Mouse (Mus musculus) C2C12 (cell line): ENCODE data around the gene Gm9736. TPM values are rescaled to one million over a fixed set of nuclear protein-coding genes. Genes with fewer than 3 reads are reported as not detected.
"Not testable (repeated sequence)": the region's sequence is repeated elsewhere in the genome, so short reads cannot be mapped to it uniquely, and the experiment has no call there.

Source experiments
- H3K27me3 ChIP-seq: one replicate; pipeline ENCODE4 v1.6.1; 2011; ENCODE audit not compliant: control insufficient read depth, insufficient read depth, insufficient read length
- H3K36me3 ChIP-seq: one replicate; pipeline ENCODE4 v1.6.1; 2011; ENCODE audit not compliant: control insufficient read depth, insufficient read depth
- H3K4me3 ChIP-seq: one replicate; pipeline ENCODE4 v1.5.1; 2011; ENCODE audit warnings: mild to moderate bottlenecking, control low read depth; ENCODE audit not compliant: poor library complexity, insufficient read depth, severe bottlenecking
- H3K79me2 ChIP-seq: one replicate; pipeline ENCODE4 v1.6.1; 2011; ENCODE audit not compliant: control insufficient read depth, insufficient read depth
- H3K79me3 ChIP-seq: one replicate; pipeline ENCODE4 v1.6.1; 2011; ENCODE audit warnings: low read depth, control low read depth
- H3ac ChIP-seq: one replicate; pipeline ENCODE3; 2011; ENCODE audit warnings: low read depth; ENCODE audit not compliant: control insufficient read depth, insufficient read length
- CEBPB ChIP-seq: IDR thresholded peaks from one replicate; pipeline ENCODE4 v1.6.1; 2011; ENCODE audit warnings: low read depth, mild to moderate bottlenecking, control low read depth, moderate library complexity
- CTCF ChIP-seq: IDR thresholded peaks from one replicate; pipeline ENCODE4 v1.5.1; 2011; ENCODE audit not compliant: control insufficient read depth, insufficient read depth, insufficient read length
- FOSL1 ChIP-seq: IDR thresholded peaks from one replicate; pipeline ENCODE4 v1.8.0; 2011; ENCODE audit warnings: mild to moderate bottlenecking, low read length; ENCODE audit not compliant: poor library complexity, insufficient read depth, severe bottlenecking
- MAX ChIP-seq: IDR thresholded peaks from one replicate; pipeline ENCODE4 v1.6.1; 2011; ENCODE audit warnings: mild to moderate bottlenecking, control low read depth
- MYOD1 ChIP-seq: IDR thresholded peaks from one replicate; pipeline ENCODE4 v1.6.1; 2011; ENCODE audit warnings: low read depth; ENCODE audit not compliant: control insufficient read depth, insufficient read length
- MYOG ChIP-seq: IDR thresholded peaks from one replicate; pipeline ENCODE4 v1.6.1; 2011; ENCODE audit not compliant: control insufficient read depth, insufficient read length; ENCODE audit errors: extremely low read depth
- USF1 ChIP-seq: IDR thresholded peaks from one replicate; pipeline ENCODE4 v1.6.1; 2011; ENCODE audit warnings: low read depth, mild to moderate bottlenecking, control low read depth, moderate library complexity
- polyA plus RNA-seq: library from polyadenylated mRNA; unstranded; fragments of >200 nt; fragmentation: generic; extraction: Trizol; gene quantifications from one replicate; pipeline ENCODE4 v1.2.1, GENCODE M21; 2012; ENCODE audit warnings: missing spikeins

The Gm9736 gene
- polyA plus RNA-seq, 1 experiment: not detected

DNA sequence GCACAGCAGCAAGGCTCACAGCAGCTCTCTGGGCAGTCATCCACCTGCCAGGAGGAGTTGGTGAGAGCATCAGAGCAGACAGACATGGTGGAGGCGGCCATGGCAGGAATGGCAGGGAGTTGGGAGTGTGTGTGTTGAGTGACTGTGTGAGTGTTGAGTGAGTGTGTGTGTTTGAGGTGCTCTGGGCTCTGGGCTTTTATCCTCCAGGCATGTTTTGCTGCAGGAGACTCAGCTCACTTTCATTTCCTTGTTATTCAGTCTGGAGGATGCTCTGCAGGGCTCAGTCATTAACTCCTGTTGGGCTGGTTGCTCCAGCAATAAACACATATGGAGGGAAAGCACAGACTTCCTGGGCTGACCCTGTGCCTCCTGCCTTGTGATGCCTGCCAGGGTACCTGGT lies 25.7 kb upstream of the Gm9736 start, which contains the start of gene Gm7138:
Gene Gm7138 (minus strand): TSS at position 101 of the 400 bp plus-strand sequence.
- not testable (repeated sequence) for H3ac ChIP-seq, H3K36me3 ChIP-seq, H3K4me3 ChIP-seq, H3K79me3 ChIP-seq, H3K27me3 ChIP-seq, H3K79me2 ChIP-seq

DNA sequence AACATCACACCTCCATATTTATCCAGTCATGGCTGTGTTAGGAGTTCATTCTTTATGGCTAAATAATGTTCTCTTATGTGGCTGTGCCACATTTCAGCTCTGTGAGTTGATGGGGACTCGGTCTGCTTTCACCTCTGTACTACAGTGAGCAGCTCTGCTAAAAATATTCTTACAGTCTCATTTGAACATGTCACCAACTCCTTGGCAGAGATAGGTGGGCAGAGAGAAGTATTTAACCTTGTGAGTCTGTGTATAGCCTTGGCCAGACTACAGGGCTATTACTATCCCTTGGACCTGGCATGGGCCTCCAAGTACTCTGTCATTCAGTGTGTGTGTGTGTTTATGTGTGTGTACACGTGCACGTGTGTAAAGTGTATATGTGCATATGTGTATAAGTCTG lies 21.0 kb upstream of the Gm9736 start:
- not testable (repeated sequence) for H3K27me3 ChIP-seq, H3K79me2 ChIP-seq, H3K4me3 ChIP-seq, H3ac ChIP-seq, H3K36me3 ChIP-seq, H3K79me3 ChIP-seq

DNA sequence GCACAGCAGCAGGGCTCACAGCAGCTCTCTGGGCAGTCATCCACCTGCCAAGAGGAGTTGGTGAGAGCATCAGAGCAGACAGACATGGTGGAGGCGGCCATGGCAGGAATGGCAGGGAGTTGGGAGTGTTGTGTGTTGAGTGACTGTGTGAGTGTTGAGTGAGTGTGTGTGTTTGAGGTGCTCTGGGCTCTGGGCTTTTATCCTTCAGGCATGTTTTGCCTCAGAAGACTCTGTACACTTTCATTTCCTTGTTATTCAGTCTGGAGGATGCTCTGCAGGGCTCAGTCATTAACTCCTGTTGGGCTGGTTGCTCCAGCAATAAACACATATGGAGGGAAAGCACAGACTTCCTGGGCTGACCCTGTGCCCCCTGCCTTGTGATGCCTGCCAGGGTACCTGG lies 20.1 kb upstream of the Gm9736 start, which contains the start of gene Gm3238:
Gene Gm3238 (minus strand): TSS at position 101 of the 400 bp plus-strand sequence.
- H3K27me3 ChIP-seq: not testable (repeated sequence)

DNA sequence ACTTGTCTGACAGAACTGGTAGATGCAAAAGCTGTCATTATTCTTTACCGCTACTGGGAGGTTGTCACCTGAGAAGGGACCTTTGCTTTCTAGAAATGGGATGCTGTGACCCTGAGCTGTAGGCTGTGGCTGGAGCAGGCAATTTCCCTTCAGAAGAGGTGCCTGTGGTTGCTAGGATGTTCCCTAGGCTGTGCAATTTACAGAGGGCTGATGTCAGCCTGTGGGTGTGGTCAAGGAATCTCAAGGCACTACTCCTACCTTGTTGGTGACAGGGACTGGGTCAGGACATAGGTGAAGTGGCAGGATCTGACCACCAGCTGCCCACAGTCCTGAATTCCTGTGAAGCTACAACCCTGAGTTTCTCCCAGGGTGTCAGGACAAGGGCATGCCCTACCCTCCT lies 18.6 kb upstream of the Gm9736 start:
- TF ChIP-seq USF1: no peak
- no peak for TF ChIP-seq FOSL1
- no peak for TF ChIP-seq MYOD1
- TF ChIP-seq MAX: no peak
- TF ChIP-seq MYOG: no peak
- no peak for TF ChIP-seq CEBPB
- no peak for TF ChIP-seq CTCF
- H3K4me3 ChIP-seq: no peak overlapping the region

More for the DNA sequence above, 20.1 kb upstream of the Gm9736 start, which contains the start of gene Gm3238:
- not testable (repeated sequence) for H3K79me3 ChIP-seq, H3K79me2 ChIP-seq, H3K4me3 ChIP-seq, H3ac ChIP-seq, H3K36me3 ChIP-seq

DNA sequence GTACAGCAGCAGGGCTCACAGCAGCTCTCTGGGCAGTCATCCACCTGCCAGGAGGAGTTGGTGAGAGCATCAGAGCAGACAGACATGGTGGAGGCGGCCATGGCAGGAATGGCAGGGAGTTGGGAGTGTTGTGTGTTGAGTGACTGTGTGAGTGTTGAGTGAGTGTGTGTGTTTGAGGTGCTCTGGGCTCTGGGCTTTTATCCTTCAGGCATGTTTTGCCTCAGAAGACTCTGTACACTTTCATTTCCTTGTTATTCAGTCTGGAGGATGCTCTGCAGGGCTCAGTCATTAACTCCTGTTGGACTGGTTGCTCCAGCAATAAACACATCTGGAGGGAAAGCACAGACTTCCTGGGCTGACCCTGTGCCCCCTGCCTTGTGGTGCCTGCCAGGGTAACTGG lies 8.4 kb upstream of the Gm9736 start, which contains the start of gene Gm3233:
Gene Gm3233 (minus strand): TSS at position 101 of the 400 bp plus-strand sequence.
- H3K79me3 ChIP-seq, H3K36me3 ChIP-seq, H3K79me2 ChIP-seq, H3ac ChIP-seq, H3K27me3 ChIP-seq, H3K4me3 ChIP-seq: not testable (repeated sequence)

More for the DNA sequence above, 18.6 kb upstream of the Gm9736 start:
- Histone ChIP-seq H3K79me3 (no peaks in the 10 kb centered on the region), H3K27me3 (no peaks in the 10 kb centered on the region), H3K79me2 (no peaks in the 10 kb centered on the region), H3ac (no peak overlapping the region), H3K36me3 (no peaks in the 10 kb centered on the region)

DNA sequence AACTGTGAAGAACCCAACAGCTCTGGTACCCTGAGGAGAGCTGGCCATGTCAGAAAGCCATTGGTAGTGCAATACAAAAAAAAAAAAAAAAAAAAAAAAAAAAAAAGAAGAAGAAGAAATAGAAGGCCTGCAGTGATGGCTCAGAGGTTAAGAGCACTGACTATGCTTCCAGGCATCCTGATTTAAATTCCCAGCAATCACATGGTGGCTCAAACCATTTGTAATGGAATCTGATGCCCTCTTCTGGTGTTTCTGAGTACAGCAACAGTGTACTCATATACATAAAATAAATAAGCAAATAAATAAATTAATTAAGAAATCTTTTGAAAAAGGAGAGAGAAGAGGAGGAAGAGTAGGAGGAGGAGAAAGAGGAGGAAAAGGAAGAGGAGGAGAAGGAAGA lies 2.3 kb upstream of the Gm9736 start:
- TF ChIP-seq MYOG: no peak
- H3K27me3 ChIP-seq: no peaks in the 10 kb centered on the region
- no peak overlapping the region for H3ac ChIP-seq

DNA sequence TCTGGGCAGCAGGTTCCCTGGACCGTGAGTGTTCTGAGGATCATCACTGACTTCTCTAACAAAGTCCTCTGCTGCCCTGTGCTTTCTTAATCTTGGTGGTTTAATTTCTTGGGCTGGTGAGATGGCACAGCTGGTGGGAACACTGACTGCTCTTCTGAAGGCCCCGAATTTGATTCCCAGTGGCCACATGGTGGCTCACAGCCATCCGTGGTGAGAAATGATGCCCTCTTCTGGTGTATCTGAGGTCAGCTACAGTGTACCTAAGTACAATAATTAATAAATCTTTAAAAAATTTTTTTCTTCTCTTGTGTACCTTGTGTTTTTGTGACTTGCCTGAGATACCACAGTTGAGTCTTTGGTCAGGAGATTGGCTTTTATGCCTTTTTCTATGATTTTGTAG lies 1.2 kb upstream of the Gm9736 start:
- not testable (repeated sequence) for H3ac ChIP-seq, H3K79me3 ChIP-seq, H3K4me3 ChIP-seq, H3K79me2 ChIP-seq, H3K27me3 ChIP-seq, H3K36me3 ChIP-seq

More for the DNA sequence above, 2.3 kb upstream of the Gm9736 start:
- Histone ChIP-seq H3K79me3 (no peaks in the 10 kb centered on the region), H3K4me3 (no peak overlapping the region), H3K36me3 (no peaks in the 10 kb centered on the region), H3K79me2 (no peaks in the 10 kb centered on the region)

DNA sequence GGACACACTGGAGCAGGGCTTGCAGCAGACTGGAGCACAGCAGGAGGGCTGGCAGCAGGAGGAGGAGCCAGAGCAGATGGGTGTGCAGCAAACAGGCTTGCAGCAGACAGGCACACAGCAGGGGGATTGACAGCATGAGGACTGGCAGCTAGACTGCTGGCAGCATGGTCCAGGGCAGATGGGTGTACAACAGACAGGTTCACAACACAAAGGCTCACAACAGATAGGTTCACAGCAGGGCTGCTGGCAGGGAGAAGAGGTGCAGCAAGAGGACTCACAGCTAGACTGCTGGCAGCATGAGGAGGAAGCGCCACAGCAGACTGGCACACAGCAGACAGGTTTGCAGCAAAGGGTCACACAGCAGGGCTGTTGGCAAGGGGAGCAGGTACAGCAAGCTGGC lies 468 bp downstream of the Gm9736 start:
- H3ac ChIP-seq: not testable (repeated sequence)

DNA sequence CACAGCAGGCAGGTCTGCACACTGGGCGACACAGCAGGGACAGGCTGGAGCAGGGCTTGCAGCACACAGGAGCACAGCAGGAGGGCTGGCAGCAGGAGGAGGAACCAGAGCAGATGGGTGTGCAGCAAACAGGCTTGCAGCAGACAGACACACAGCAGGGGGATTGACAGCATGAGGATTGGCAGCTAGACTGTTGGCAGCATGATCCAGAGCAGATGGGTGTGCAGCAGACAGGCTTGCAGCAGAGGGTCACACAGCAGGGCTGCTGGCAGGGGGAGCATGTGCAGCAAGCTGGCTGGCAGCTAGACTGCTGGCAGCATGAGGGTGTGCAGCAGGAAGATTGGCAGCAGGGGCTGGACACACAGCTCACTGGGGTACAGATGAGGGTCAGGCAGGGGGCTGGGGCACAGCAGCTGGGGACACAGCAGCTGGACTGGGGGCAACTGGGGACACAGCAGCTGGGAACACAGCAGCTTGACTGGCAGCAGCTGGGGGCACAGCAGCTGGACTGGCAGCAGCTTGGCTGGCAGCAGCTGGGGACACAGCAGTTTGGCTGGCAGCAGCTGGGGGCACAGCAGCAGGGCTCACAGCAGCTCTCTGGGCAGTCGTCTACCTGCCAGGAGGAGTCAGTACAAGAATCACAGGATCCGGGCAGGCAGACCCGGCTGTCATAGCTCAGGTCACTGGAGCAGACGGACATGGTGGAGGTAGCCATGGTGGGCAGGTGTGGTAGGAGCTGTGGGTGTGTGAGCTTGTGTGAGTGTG lies 9.0 kb downstream of the Gm9736 start, which contains the start of gene Gm18596:
Gene Gm18596 (minus strand): TSS at position 715 of the 765 bp plus-strand sequence.
- H3ac ChIP-seq: not testable (repeated sequence)

More for the DNA sequence above, 468 bp downstream of the Gm9736 start:
- H3K79me2 ChIP-seq, H3K36me3 ChIP-seq, H3K27me3 ChIP-seq, H3K4me3 ChIP-seq, H3K79me3 ChIP-seq: not testable (repeated sequence)

More for the DNA sequence above, 9.0 kb downstream of the Gm9736 start, which contains the start of gene Gm18596:
- H3K36me3 ChIP-seq, H3K4me3 ChIP-seq, H3K79me3 ChIP-seq, H3K79me2 ChIP-seq: not testable (repeated sequence)
- peaks cover 25% of the 10 kb centered on the region for H3K27me3 ChIP-seq
